Mouse (Mus musculus) ovary, adult 18-20 months (tissue): ENCODE data around the gene Il12rb1.

Source experiments
- DNase-seq: peaks from one replicate; pipeline ENCODE4 v3.0.0; 2022; ENCODE audit warnings: low spot score, mixed read lengths

The Il12rb1 gene

DNA sequence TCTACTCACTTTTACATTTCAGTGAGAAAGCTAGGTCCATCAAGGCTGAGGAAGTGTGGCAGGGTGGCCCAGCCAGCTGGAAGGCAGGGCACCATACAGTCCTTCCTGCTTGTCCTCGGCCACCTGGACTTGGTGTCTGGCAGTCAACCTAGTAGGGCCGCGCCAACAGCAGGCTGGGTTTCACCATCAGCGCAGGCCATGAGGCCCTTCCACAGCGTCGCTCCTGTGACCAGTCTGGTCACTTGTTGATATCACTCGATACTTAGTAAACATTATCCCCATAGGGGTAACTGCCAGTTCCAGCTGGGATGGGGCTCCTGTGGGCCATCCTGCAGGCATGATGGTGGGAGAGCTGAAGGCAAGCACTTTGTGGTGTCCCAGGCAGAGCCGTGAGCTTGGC is 23.3 kb downstream of the Il12rb1 start:
- DNase-seq, result no peak

DNA sequence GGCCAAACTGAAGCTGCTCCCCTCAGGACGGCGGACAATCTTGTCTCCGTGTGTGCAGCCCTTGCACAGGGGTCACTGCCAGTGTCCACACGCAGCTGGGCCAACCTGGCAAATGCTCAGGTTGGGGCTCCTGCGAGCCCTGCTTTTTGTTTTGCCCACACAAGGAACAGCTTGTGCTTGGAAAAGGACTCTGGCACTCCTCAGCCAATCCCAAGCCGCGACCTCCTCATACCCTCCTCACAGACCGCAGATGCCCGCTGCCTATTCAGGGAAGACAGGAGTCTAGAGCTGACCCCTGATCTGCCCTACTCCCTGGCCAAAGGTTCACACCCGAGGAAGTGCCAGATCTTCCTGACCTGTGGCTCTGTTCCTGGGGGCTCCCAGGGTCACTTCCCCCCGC is 24.1 kb downstream of the Il12rb1 start:
- peak; percentile 38 for DNase-seq

DNA sequence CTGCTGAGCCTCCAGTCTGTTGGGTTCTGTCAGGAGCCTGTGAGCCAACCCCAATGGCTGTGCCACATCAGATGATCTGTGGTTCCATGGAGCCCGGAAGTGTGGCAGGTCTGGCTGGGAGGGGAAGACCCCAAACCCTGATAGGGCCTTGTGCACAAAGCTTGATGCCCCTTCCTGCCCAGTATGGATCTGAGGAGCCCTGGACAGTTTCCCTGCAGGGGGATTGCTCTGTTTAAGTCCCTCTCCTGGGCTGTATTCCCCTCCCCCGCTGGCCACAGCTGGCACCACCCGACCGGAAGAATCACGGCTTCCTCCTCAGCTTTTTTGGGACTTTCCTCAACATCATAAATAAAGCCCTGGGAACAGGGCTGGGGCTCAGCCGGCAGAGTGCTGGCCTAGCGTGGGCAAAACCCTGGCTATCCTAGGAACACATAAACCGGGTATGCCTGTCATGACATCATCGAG is 24.8 kb downstream of the Il12rb1 start:
- DNase-seq, result no peak

DNA sequence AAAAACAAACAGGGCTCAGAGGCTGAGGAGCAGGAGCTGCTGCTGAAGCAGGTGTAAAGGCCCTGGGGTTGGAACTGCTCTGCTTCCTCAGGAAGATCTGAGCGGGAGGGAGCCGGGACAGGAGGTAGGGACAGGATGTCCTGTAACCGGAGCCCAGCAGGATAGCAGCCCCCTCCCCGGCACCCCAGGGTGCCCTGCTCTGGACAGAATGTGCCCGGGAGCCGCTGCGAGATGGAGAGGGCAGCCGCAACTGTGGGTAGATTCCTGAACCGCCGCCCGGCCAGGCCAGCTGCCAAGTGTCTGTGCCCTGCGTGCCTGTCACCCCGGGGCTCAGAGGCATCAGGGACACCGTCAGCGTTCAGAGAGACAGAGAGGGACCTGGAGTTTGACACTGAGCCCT is 25.3 kb downstream of the Il12rb1 start:
- peak; percentile 49 for DNase-seq

DNA sequence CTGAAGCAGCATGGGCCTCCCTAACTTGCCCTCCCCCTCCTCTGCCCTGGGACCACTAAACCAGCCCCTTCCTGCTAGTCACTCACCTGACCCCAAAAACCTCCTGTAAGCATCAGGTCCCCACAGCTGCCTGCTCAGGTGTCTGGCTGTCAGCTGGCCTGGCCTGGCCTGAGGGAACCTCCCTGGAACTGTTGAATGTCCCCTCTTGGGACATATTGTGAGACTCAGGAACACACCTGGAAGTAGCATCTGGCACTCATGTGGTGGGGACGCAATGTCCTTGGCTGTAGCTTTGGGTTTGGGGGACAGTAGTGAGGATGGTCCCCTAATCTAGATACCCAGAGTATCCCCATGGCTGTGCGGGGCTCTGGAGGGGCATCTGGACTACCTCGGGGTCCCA is 25.8 kb downstream of the Il12rb1 start:
- DNase-seq, result no peak

DNA sequence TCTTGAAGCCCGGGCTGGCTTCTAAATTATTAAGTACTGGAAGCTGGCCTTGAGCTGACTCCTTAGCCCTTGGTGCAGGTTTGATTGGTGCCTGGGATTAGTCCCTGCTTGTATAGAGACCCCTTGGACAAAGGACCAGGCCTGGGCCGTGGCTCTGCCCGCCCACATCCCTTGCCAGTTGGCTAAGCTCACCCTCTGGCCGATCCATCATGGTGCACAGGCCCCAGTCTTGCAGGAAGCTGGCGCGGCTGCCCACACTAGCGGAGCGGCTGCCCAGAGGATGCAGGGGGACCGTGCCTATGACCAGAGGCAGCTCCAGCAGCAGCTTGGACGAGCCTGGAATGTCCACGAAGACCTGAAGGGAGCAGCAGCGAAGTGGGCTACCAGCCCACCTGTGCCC is 28.4 kb downstream of the Il12rb1 start:
- DNase-seq, result no peak

DNA sequence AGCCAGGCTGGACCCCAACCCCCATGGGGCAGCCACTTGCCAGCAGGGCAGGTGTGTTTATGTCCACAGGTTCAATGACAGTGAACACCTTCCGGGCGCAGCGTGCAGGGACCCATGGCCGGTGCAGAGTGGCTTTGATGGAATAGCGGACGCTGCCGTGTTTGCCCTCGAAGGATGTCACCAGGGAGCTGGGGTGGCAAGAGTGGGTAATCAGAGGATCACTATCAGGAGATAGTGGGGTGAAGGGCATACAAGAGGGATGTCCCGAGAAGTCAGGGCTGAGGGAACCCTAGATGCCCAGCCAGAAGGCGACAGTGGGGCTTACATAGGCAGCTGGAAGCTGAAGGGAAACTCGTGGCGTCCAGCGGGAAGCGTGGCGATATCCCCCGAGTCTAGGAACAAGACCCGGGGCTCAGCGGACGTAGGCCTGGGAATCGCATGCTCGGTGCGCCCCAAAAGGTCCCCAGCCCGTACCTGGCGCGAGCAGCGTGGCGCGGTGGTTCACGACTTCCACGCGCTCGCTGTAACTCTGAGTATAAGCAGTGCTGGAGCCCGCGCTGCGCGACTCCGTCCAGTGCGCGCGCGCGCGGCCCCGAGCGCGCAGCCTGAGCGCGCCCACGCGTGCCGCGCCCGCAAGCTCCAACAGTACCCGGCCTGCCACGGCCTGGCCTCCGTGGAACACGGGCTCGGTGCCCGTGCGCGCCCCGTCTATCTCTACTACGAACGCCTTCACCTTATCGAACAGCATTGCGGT is 30.6 kb downstream of the Il12rb1 start:
- no peak for DNase-seq

DNA sequence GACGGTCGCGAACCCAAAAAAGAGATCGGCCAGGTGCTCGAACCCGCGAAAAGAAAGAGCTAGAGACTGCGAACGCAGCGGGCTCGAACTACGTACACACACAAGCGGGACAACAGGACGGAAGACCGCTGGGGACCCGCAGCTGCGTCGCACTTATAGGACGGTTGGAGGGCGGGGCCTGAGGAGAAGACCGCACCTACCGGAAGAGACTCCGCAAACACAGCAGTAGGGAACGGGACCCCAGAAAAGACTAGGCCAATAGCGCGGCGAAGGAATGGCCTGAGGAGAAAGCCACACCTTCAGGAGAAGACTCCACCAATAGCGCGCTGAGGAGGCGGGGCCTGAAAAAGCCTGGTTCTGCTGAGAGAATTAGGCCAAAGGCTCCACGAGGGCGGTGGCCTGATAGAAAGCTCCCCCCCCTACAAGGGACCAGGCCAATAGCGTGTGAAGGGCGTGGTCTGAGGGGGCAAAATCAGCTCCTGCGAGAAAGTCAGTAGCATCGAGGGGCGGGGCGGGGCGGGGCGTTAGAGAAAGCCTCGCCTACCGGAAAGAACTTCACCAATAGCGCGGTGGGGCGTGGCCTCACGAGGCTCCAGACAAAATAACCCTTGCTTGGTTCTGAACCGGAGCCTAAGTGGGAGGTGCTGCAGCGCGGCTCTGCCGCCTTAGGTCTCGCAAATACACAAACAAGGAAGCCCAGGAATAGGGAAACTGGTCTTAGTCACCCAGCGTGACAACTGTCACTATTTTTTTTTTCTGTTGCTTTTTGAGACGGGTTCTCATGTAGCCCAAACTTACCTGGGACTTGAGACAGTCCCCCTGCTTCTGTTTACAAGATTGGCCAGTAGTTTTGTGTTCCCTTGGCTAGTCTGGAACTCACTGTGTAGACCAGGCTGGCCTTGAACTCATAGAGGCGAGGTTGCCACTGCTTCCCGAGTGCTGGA is 31.4 kb downstream of the Il12rb1 start, which contains the start of gene Arrdc2:
Gene Arrdc2 (minus strand): TSS at position 313 of the 944 bp plus-strand sequence.
- peak; percentile 100 for DNase-seq

DNA sequence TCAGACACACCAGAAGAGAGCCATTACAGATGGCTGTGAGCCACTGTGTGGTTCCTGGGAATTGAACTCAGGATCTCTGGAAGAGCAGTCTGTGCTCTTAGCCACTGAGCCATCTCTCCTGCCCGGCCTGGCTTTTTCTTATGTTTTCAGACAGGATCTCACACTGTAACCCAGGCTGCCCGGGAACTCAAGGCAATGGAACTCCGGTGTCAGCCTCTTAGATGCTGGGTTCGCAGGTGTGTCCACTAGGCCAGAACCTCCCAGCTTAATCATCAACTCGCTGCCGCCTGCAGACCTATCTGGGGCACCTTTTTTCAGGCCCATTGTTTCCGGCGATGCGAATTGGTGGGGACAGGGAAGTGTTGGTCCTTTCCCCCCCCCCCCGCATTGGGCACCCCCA is 32.3 kb downstream of the Il12rb1 start:
- no peak for DNase-seq

DNA sequence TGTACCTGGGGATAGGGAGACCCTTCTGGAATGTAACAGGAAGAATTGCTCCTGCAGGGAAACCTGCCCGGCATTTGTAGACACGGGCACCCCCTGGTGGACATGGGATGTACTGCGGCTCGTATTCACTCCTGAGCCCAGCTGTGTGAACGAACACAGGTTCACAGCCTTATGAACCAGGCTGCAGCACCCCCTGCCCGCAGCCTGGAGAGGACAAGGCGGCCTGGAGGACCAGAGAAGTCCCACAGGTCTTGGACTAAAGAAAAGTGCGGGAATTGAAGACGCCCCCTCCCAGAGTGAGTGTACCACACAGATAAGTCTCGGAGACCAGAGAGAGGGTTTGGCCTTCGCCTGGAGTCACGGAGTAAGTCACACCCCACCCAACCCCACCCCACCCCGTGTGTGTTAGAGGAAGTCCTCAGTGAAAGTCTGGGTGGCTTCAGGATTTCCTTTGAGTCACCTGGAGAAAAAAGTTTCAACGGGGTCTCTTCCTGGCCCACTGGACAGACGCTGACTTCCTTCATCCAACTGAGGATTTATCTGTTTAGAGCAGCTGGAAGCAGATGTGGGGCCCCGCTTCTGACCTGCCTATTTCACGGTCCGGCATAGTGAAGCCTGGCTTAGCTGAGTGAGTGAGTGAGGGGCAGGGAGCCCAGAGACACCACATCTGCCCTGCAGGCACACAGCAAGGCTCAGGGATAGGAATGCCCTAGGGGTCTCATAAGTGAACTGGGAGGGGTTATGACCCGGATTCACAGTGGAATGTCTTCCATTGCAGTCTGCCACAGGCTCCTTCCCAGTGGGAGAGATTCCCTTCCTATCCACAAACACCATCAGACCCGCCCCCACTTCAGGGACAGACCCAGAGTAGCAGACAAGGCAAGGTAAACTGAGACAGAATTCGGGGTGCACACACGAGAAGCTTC is 33.2 kb downstream of the Il12rb1 start:
- DNase-seq, result peak; percentile 70

DNA sequence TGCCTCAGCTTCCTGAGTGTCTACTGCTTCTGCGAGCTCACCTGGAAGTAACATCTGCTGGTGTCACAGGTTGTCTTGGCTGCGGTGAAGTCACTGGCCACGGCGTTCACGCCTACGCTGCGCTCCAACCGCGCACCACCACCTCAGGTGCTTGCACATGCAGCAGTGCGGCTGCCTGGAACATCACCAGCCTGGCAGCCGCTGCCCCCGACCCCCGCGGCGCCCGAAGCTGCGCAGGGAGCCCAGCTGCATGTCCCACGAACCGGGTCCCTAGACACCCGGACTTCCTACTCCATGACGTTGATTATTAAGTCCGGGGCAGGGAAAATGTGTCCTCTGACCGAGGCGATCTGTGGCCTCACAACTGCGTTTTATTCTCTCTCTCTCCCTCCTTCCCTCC is 34.2 kb downstream of the Il12rb1 start:
- no peak for DNase-seq

DNA sequence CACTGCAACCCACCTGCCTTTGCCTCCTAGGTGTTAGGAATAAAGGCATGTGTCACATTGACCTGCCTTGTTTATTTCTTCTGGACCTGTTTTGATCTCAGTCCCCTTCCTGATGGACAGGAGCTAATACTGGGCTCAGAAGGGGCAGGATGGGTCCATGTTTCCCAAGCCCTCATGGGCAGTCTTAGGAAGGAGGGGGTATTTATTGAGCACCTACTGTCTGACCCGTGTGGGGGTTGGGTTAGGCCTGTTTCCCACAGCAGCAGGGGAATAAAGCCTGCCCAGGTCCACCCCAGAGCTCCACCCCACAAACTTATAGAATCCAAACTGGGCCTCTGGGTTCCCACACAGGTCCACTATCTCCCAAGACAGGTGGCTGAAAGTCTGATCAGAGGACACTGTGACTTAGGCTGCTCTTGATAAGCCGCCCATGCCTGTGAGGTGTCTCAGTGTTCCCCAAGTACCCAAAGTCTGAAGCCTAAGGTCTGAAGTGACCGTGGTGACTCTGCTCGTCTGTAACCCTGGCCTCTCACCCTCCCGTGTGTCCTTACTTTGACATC is 35.0 kb downstream of the Il12rb1 start:
- DNase-seq, result no peak

DNA sequence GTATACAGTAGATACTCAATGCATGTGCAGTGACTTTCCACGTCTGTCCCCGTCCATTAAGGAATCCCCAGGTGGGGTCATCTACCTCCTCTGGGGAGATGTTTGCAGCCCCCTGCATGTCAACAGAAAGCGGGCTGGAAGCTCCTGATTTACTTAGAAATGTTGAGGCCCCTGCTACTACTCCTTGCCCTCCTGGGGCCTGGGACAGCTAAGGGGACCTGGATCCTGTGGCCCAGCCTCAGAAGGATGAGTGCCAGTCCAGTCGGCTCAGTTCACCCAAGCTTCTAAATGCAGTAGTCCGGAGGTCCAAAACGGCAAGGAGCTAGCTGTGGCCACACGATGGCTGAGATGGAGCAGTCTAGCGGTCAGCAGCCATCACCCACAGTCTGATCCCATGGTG is 35.7 kb downstream of the Il12rb1 start:
- DNase-seq, result no peak

DNA sequence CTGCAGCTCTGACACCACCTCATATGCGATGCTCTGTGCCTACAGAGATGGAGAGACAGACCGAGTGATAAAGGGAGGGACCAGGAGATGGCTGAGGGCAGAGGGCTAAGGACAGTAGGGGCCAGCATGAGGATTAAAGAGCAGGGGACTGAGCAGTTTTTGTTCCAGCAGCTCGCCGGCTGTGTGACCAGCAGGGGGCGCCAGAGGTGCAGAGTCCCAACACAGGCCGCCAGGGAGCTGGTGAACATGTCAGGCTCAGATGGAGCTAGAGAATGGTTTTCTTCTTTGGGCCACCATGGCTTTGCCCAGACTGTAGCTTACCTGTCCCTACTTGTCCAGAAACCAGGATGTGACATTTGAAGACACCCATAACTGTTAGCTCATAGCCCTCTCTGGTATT is 36.3 kb downstream of the Il12rb1 start:
- DNase-seq, result peak; percentile 67

DNA sequence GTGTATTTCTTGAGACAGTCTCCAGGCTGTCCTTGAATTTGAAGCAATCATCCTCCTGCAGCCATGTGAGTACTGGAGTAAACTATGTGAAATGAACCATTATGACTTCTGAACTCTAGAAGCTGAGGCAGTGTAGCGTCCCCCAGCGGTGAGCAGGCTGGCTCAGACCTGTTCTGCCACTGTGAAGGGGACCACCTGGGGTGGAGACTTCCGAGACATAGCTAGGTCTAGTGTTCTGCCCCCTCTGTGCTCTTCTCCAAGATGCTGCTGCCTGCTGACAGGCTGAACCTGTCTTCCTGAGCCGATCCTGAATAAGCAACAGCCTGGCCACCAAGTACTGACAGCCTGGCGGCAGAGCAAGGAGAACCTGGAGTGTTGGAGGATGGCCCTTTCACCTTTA is 36.9 kb downstream of the Il12rb1 start:
- no peak for DNase-seq

DNA sequence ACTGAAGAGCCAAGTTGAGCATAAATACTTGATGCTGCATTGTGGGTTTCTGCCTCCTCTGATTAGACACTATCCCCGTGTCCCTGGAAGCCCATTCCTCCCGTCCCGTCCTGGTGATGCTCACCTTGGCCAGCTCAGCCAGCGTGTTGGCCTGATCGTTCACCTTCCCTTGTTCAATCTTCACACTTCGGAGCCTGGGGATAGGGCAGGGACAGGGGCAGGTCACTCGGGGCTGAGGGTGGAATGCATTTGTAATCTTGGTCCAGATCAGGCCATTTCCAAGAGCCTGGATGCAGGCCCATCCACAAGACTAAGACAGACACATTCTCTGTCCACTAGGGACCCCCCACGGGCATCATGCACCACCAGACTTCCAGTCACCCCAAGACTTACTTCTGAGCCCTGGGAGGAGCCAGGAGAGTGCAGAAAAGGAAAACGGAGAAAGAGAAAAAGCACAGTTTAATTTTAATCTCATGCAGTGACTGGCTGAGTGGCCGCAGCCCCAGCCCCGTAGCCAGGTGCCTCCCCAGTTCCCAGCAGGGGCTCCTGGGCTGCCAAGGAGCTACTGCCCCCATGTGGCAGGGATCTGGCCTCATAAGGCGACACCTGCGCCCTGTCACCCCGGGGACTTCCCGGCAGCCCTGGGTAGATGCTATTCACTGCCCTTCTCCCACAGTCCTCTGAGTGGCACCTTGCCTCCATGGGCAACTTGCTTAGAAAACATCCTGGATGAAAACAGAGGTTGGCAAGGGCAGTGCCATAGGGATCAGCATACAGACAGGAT is 38.3 kb downstream of the Il12rb1 start:
- DNase-seq, result no peak

DNA sequence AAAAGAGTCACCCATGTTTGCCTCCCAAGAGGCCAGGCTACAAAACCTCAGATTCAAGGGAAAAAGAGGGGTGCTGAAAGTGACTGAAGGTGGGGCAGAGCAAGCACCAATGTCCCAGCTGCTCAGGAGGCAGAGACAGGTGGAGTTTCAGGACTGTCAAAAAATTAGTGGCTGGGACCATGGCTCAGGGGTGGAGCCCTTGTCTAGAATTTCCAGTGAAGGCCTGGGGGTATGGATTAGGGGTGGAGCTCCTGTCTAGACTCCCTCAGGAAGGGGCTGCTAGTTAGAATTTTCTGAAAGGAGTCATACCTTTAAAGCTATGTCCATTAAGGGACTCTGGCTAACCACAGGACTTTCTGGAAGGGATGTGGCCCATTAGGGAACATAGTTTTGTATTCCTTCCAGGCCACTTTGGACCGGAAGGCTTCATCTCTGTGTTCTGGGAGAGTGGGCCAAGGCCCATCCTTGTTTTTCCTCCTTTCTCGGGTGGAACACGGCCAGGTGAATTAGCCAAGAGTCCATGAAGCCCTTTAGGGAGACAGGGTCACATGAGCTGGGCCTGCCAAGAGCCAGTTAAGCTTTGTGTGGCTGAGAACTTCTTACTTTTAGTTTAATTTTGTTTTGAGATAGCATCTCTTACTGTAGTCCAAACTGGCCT is 41.2 kb downstream of the Il12rb1 start:
- DNase-seq, result no peak

DNA sequence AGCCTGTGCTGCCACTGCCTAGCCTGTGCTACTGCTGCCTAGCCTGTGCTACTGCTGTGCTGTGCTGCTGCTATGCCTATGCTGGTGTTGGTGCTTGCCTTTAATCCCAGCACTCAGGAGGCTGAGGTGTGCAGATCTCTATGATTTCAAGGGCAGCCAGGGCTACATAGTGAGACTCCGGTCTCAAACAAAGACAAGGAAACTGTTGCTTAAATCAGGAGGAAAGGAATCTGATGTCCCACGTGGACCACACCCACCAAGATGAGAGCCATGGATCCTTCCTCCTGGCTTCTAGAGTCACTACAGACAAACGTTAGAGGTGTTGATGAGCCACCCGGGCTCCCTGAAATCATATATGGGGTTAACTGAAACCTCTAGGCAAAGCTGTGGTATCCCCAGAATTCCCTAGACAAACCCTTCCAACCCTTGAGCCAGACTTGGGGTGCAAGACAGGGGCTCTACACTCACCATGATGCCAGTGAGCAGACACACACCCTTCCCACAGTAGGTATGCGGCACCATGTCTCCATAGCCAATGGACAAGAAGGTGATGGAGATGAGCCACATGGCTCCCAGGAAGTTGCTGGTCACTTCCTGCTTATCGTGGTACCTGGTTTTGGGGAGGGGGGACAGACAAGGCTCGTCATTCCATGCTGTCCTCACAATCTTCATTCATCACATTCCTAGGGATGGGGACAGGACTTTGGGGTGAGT is 42.0 kb downstream of the Il12rb1 start:
- no peak for DNase-seq

DNA sequence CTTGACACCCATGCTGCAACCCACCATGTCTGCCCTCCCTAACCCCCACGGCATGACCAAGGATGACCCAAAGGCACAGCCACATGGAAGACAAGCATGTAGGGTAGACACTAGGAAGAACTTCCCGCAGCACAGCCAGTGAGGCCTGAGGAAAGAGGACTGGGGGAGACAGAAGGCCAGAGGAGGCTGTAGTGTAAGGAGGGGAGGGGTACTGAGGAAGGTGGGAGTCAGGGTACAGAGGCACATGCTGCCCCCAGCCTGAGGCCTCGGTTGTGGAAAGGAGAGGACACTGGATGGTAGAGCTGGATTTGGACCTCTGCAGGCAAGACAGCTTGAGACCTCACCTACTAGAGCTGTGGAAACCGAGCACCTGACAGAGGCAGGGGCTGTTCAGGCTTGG is 42.7 kb downstream of the Il12rb1 start:
- DNase-seq, result no peak

DNA sequence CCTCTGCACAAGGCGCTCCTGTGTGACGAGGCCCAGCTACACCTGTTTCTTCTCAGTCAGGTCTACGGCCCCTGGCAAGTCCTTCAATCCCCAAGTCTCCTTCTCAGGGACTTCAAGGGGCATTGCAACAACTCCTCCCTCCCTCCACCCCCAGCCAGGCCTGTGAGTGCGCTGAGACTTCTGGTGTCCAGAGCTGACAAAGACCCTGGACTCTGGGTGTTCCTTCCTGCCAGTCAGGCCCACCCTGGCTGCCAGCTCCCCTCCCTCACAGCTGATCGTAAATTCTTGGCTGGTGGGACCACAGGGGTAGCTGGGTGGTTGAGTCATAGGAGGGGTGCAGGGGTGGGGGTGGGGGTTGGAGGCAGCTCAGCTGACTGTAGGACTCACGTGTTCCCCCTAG is 43.6 kb downstream of the Il12rb1 start:
- no peak for DNase-seq
